Mouse (Mus musculus) NIH3T3 (cell line): ENCODE data around the gene Ms4a2.

Experiments used
- DNase-seq: peaks from one replicate; pipeline ENCODE4 v3.0.0-alpha.2; 2012; ENCODE audit warnings: low read depth

Ms4a2 gene

DNA sequence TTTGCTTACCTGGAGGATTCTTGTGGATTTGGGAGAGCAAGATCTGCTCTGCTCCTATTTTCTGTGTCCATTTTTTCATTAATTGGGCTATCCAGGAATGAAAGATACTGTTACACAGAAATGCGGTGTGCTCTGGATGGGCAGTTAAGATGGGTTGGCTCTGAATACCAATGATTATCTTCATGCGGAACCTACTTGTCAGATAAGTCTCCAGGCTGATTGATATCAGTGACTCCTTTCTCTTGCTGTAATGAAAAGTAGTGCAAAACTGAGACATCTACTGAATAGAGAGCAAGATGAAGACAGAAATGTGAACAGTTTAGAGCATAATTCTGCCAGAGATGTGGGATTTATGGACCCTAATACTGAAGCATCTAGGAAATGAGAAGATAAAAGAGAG lies at the start of gene Ms4a2:
Ms4a2 (minus strand) TSS at position 169 of the 400 bp plus-strand sequence.
- DNase-seq, result no peak

DNA sequence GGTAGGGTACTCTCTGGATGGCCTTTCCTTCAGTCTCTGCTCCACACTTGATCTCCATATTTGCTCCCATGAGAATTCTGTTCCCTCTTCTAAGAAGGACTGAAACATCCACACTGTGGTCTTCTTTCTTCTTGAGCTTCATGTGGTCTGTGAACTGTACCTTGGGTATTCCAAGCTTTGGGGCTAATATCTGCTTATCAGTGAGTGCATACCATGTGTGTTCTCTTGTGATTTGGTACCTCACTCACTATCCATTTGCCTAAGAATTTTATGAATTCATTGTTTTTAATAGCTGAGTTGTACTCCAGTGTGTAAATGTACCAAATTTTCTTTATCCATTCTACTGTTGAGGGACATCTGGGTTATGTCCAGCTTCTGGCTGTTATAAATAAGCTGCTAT lies 38.0 kb upstream of the Ms4a2 start:
- DNase-seq, result no peak

DNA sequence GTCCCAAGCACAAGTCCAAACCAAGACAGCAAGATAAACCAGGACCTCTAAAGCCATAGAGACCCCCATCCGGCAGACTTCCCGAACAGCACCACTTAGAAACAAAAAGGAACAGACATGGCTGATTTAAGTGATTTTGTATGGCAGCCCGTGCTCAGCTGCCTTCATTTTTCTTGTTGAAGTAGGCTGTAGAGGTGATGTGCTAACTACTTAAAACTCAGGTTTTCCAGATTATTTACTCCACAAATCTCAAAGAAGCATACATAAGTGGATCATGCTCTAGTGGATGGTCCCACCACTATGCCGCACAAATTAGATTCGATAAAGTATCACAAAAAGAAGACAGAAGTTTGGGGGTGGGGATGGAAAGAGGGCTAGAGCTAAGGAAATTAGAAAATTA lies 36.9 kb upstream of the Ms4a2 start, which contains the start of gene Oosp2:
Oosp2 (minus strand) TSS at position 101 of the 400 bp plus-strand sequence.
- DNase-seq, result no peak

DNA sequence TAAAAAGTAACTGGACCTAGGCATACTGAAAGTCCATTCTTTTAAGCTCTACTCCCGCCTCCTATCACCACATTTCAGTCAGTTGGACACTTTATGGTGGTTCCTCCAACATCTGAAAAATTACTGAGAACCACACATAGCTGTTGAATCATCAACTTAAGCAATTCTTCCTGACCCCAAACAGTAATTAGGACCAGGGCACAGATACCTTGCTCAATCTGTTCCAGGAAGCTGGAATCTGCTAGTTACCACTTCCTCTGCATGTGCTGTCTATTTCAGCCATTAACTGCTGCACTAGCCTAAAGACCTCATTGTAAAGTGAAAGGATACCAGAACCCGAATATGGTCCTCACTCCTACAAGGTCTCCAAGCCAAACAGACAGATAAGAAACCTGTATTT lies 35.6 kb upstream of the Ms4a2 start:
- no peak for DNase-seq

DNA sequence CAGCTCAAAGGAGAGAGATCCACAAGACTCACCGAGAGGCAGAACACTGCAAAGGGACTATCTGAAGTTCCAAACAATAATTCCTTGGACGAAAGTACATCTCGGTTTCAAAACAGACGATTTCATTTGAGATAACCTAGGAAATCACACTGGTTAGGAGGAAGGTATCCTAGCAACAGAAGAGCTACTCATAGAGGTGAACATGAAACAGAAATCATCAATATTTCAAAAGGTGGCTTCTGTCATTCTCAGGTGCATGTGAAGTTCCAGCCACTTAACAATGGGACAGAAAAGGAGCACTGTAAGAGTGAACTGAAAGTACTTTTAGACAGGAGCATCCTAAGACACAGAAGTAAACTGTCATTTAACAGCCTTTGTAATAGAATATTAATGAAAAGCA lies 26.0 kb upstream of the Ms4a2 start:
- DNase-seq, result no peak

DNA sequence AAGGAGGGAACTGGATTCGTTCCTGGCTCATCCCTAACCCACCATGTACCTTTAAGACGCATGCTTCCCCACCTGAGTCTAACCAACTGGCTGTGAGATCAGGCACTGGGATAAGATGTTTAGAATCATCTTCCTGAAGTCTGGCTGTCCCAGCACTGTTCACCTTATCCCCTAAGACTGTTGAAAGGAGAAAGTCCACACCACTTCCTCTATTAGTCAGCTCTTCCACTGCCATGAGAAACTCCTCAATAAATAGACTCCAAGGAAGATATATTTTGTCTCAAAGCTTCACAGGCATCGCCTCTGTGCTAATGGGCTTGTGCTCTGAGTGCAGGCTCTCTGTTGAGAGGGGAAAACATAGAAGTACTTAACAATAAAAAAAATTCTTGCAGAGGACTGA lies 22.6 kb upstream of the Ms4a2 start:
- no peak for DNase-seq

GRCm38 (mm10) chr19:11640732-11641131 lies 17.2 kb upstream of the Ms4a2 start, which contains the start of gene Ms4a3:
TSS of gene Ms4a3 (minus strand) at chr19:11640851.
- DNase-seq, result no peak

DNA sequence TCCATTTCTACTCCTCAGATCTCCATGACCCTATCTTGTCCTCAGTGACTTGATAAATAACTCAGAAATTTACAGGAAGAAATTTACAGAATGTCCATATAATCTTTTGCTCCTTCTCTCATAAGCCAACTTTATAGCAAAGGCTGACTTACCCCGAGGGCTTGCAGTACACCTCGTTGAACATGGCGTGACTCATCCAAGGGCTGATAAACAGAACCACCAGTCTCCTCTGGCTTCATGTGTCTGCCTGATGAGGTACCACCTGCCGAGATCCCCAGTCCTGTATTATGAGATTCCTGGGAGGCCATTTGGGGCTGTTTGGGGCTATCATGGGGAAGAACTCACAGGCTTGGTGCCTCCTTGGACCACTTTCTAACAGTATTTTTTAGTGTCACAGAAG lies 15.5 kb upstream of the Ms4a2 start:
- no peak for DNase-seq

- no peak for DNase-seq
These were observed 12.1 kb upstream of the Ms4a2 start for GRCm38 (mm10) chr19:11635572-11635971.

DNA sequence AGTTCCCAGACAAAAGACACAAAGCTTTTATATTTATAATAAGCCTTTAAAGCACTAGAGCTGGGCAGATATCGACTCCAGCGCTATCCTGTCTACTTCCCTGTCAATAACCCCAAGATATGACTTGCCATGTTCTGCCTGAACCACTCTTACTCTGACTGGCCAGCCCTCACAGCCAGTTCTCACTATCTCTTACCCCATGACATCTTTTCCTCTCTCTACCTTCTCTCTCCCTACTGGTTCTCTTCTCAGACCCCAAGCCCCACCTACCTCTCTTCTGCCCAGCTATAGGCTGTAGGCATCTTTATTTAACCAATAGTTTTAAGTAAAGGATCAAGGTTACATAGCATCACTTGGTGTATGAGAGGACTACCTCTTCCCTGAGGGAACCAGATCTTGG lies 10.8 kb upstream of the Ms4a2 start:
- DNase-seq, result no peak

- no peak for DNase-seq
These were observed 10.2 kb upstream of the Ms4a2 start for GRCm38 (mm10) chr19:11633732-11634131.

- DNase-seq, result no peak
These were observed 1.7 kb upstream of the Ms4a2 start for GRCm38 (mm10) chr19:11625231-11625630.

DNA sequence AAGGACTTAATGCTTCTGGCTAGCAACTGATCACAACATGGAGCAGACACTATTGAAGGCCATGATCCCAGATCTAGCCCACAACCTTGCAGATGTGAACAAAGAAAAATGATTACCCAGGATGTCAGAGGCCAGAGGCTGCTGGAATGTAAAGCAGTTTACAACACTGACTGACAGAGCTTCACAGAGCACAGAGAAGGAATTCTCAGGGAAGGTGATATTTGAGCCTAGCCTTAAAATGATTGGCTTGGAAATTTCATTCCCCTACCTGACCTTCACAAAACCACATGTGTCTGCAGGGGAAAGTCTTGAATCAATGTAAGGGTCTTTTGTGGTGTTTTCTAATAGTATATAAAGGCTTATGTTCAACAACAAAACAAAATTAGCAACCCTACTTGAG lies 1.3 kb upstream of the Ms4a2 start:
- no peak for DNase-seq

GRCm38 (mm10) chr19:11617983-11618382 lies 5.5 kb downstream of the Ms4a2 start:
- no peak for DNase-seq

DNA sequence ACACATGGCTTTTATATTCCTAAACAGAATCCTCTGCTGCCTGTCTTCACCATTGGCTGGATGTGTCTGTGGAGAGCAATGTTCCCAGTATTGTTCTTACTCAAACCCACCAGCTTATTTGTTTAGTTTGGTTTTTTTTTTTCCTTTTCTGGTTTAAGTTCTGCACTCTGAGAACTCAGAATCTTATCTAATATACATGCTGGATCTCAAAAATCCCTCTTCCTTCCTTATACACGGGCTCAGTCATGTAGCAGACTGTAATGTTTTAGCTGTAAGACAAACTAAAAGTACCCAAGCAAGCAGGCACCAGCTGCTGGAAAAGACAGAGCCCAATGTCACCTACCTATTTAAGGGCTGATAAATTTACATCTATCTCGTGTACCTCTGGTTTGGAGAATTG lies 8.7 kb downstream of the Ms4a2 start:
- no peak for DNase-seq

DNA sequence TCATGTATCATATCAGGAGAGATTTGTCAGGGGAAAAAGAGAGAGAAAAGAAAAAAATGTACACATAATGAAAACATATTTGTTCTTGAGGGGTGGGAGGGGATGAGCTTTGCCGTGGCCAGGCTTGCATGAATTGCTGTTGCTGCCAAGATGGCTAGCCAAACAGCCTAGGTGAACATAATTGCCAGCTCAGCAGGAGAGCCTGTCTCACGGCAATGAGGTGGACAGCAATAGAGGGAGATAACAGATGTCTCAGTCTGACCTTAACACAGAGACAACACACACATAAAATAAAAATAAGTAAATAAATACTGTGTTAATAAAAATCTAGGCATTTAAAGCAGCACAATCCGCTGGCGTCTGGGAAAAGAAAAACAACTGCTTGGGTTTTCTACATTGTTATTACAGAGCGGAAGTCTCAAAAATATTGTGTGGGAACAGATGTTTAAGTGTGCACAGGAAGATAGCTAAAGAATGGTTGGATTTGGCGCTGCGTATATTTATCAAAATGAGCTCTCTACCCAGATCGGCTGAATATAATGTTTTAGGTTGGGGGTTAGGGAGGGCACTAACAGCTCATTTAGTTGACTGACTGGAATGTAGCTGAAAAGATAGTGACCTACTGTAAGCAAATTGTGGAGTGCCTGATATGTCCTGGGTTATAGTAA lies 9.6 kb downstream of the Ms4a2 start:
- no peak for DNase-seq

- DNase-seq, result no peak
These were observed 10.4 kb downstream of the Ms4a2 start for GRCm38 (mm10) chr19:11613084-11613483.

DNA sequence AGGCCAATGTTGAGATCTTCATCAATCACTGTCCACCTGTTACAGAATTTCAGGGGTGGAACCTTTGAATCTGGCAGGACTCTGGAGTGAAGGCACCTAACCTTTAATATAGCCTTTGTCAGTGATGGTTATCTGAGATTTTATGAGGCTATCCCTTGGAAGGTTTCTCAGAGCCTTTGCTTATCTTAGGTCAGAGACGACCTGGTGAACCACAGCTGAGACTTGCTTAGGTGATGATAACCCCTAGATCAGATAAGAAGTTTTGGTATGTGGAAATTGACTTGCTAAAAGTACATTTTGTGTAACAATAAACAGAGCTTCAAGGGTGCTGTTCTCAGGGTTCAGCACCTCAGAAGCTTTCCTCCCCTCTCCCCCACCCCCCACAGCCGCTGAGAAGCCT lies 11.2 kb downstream of the Ms4a2 start:
- DNase-seq, result no peak

- DNase-seq, result peak; percentile 83
These were observed 12.0 kb downstream of the Ms4a2 start for GRCm38 (mm10) chr19:11611541-11611945.

- DNase-seq, result peak; percentile 75
These were observed 15.3 kb downstream of the Ms4a2 start for GRCm38 (mm10) chr19:11608172-11608571.

GRCm38 (mm10) chr19:11604603-11605002 lies 18.9 kb downstream of the Ms4a2 start, which contains the start of gene Ms4a6d:
TSS of gene Ms4a6d (minus strand) at chr19:11604849.
- DNase-seq, result no peak

- DNase-seq, result peak; percentile 53
These were observed 21.5 kb downstream of the Ms4a2 start for GRCm38 (mm10) chr19:11602026-11602425.

DNA sequence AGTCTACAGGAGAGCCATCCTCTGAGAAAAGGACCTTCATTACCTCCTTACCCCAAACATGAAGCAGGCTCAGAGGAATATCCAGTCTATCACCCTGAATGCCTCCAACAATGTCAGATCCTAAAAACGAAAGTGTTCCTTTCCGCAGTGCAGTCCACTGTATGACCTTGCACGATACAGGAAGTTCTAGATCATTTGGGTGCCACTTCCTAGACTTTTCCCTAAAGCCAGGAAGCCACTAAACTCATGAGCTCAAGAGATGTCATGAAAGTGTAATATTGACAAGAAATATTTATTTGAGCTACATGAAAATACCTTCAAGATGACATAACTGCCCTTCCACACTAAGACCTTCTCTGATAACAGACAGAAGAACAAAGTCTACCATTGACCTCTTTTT lies 22.2 kb downstream of the Ms4a2 start:
- DNase-seq, result no peak

GRCm38 (mm10) chr19:11589891-11590449 lies 33.5 kb downstream of the Ms4a2 start:
- no peak for DNase-seq
